Mouse (Mus musculus) liver, adult (tissue): Measurements from ENCODE around the gene Tmem18.

ENCODE experiments used
- GATA4 ChIP-seq: IDR thresholded peaks from 2 replicates; pipeline ENCODE4 v1.6.1; 2014; ENCODE audit warnings: mild to moderate bottlenecking, low read length; ENCODE audit not compliant: insufficient replicate concordance

Tmem18 gene

GRCm38 (mm10) chr12:30584356-30584740 lies at the start of gene Tmem18:
TSS of gene Tmem18 (plus strand) at chr12:30584426.
- no peak for TF ChIP-seq GATA4

DNA sequence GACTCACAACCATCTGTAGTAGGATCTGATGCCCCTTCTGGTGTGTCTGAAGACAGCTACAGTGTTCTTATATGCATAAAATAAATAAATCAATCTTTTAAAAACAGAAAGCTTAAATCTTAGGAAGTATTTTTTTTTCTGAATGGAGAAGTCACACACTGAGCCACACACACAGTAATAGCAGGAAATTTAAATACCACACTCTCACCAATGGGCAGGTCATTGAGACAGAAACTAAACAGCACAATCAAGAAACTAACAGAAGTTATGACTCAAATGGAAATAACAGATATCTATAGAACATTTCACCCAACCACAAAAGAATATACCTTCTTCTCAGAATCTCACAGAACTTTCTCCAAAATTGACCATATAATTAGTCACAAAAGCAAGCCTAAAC lies 26.9 kb upstream of the Tmem18 start:
- no peak for TF ChIP-seq GATA4

DNA sequence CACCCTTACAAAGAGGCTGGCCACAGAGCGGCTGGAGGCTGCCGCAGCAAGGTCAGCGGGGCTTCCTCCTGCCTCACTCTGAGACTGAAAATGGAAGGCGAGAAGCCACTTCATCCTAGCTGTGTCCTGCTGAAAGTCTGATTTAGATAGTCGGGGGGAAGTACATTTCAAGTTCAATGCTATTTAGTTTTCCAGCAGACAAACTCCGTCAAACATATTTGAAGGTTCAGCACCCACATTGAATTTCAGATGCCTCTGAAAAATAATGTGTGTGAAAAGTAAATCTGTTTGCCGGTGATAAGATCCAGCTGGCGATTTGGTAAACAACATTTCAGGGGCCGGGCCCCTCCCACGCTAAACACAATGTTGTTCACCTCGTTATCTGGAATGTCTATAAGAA lies 22.8 kb upstream of the Tmem18 start:
- no peak for TF ChIP-seq GATA4

DNA sequence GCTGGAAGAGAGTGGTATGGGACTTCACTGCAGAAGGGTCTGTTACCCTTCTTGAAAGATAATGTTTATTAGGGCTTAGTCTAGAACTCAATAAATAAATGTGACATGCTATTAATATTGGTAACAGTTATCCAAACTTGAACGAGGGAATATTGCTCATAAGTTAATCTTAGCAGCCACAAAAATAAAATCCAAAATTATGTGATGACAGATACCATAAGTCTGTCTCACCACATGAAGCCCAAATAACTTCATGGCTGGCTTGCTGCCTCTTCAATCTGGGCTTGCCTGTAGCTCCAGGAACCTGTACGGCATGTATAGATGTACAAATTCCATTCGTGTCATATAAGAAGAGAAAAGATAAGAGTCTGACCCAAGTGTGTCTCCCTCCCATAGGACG lies 12.2 kb upstream of the Tmem18 start:
- no peak for TF ChIP-seq GATA4

GRCm38 (mm10) chr12:30575952-30576351 lies 8.3 kb upstream of the Tmem18 start:
- no peak for TF ChIP-seq GATA4

DNA sequence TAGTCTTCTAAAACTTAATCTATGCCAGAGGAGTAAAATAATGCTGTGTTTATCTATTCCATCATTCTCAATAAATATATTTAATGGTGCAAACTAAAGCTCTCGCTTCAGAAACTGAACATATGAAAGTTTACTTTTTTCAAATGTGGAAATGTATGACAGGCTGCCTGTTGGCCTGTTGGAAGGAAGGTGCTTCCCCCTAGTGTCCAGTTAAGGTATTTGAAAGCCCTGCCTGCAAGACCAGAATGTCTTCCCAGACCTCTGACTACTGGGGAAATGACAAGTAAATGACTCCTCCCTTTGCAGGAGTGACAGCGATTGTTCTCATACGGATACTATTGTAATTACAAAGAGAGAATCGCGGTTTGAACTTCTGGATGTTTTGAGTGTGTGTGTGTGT lies 6.2 kb upstream of the Tmem18 start:
- TF ChIP-seq GATA4: no peak

DNA sequence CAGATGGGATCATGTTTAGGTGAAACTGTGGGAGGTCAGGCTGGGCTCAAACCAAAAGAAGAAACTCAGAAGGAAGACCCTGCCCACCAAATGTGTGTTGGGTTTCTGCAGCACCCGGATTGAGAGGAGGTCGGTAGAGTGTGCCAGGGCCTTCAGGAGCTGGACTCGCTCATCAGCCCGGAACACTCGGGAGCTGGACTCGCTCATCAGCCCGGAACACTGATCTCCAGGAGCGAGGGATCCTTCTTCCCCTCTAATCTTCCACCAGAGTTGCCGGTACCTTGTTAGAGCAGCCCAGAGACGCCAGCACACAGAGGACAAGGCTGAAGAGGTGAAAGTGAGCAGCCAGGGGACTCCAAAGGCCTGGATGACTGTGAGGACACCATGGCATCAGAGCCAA lies 2.9 kb upstream of the Tmem18 start:
- no peak for TF ChIP-seq GATA4

GRCm38 (mm10) chr12:30583586-30584355 lies 455 bp upstream of the Tmem18 start:
- TF ChIP-seq GATA4: no peak

DNA sequence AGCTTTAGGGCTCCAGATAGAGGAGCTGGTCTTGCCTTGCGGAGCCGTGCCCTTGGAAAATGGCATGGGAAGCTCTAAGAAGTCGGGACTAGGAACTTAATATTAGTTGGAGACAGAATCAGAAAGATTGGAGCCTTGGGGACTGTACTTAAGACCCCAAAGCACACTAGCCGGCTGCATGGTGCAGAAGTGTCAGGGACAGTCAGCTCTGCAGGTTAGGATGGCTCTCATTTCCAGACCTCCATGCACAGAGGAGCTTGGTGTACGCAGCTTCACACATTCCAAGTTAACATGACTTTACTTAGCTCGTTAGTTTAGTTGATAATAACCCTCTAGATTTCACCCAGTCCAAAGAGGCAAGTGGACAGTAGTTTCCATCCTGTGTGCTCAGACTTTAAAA lies 637 bp downstream of the Tmem18 start:
- TF ChIP-seq GATA4: no peak

- TF ChIP-seq GATA4: no peak
These were observed 7.6 kb downstream of the Tmem18 start for GRCm38 (mm10) chr12:30591832-30592231.

DNA sequence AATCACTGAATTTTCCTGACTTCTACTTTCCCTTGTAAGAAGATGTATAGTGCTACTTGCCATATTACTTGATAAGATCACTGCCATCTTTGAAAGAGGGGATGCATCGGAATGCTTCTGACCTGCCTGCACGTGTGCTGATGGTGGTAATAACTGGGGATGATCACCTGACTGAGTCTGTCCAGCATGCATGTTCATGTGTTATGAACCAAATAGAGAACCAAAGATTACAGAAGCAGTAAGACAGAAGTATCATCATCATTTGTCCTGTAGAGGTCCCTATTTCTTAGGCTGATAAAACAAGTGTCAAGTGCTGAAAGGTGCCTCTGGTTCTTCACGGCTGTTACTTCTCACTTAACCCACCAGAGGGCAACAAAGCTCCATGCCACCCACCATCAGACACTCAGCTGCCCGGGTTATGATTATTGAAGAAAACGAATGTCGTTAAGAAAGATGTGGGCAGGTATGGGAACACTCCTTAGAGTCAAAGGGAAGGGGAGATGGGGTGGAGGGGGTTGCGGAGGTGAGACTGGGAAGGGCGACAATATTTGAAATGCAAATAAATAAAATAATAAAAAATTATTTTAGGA lies 12.7 kb downstream of the Tmem18 start:
- no peak for TF ChIP-seq GATA4

DNA sequence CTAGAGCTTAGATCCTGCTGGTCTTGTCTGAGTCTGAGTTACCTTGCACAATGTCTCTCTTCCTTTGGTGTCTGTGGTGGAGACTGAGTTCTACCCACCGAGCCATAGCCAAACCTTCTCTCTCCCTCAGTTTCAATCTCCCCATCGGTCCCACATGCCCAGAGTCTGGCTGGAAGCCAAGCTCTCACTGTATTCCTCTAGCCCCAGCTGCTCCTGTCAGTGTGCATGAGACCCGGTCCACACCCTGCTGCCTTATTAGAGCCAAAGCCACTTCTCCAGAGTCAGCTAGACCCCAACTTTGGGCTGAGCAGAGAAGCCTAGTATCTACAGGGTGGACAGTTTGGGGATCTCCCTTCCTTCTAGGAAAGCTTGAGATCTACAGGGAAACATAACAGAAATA lies 14.7 kb downstream of the Tmem18 start:
- no peak for TF ChIP-seq GATA4

DNA sequence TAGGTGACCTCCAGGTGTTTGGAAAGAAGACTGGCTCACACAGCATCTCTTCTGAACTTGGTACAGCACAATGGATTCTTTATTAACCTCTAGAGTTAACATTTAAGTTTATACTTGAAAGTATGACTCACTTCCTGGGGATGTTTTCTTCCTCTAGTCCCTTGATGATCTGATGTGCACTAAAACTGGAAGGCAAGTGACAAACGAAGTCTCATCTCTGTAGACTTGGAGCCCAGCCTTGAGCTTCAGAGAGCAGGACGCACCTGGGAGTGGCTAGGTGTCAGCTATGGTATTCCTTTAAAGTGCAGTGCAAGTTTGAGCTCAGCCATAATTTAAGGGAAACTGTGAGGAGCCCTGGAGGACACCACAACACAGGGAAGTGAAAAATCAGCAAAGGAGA lies 15.2 kb downstream of the Tmem18 start:
- TF ChIP-seq GATA4: no peak

GRCm38 (mm10) chr12:30599997-30600396 lies 15.8 kb downstream of the Tmem18 start:
- TF ChIP-seq GATA4: no peak

- TF ChIP-seq GATA4: no peak
These were observed 19.8 kb downstream of the Tmem18 start for GRCm38 (mm10) chr12:30604012-30604411.

DNA sequence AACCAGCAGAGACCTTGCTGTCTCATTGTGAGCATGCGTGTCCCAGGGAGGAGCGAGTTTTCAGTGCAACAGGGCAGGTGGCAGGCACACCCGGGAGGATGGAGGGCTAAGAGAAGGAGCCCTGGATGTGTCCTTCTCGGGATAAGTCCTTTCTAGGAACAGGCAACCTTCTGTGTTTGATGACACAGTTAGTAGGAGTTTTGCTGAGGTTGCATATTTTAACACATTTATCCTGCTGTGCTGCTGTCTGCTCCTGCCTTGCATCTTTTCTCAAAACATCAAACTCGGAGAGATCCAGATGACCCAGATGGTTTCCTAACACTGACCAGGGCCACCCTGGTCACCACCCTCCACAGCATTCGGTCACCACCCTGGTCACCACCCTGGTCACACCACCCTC lies 20.6 kb downstream of the Tmem18 start:
- no peak for TF ChIP-seq GATA4

- no peak for TF ChIP-seq GATA4
These were observed 21.7 kb downstream of the Tmem18 start for GRCm38 (mm10) chr12:30605941-30606340.
